Mouse (Mus musculus) heart, postnatal 0 days (tissue): ENCODE measurements around the gene Kcnc2. TPM values are rescaled to one million over a fixed set of nuclear protein-coding genes. Genes with fewer than 3 reads are reported as not detected.

Experiments
- ATAC-seq: fragments of 200-750 bp; cut with Nextera tagmentation; 2 replicates; pipeline ENCODE4 v1.8.0; 2017; ENCODE audit warnings: low read depth, moderate number of reproducible peaks, moderate library complexity; ENCODE audit not compliant: insufficient read depth
- DNase-seq: peaks from one replicate; pipeline ENCODE4 v3.0.0-alpha.2; 2016; ENCODE audit warnings: low spot score
- H3K27ac ChIP-seq: fragments of 300-500 bp; sonication (generic); 2 replicates; pipeline ENCODE4 v1.5.1; 2014; ENCODE audit warnings: low read depth, mild to moderate bottlenecking
- H3K27me3 ChIP-seq: fragments of 300-500 bp; sonication (generic); 2 replicates; pipeline ENCODE4 v1.6.1; 2014; ENCODE audit warnings: low read length, mixed read lengths; ENCODE audit not compliant: control insufficient read depth, insufficient read depth
- H3K36me3 ChIP-seq: fragments of 300-500 bp; sonication (generic); replicated peaks from 2 replicates; pipeline ENCODE4 v1.6.1; 2014; ENCODE audit warnings: low read length, mixed read lengths; ENCODE audit not compliant: control insufficient read depth, insufficient read depth
- H3K4me1 ChIP-seq: fragments of 300-500 bp; sonication (generic); 2 replicates; pipeline ENCODE4 v1.6.1; 2014; ENCODE audit warnings: antibody characterized with exemption; ENCODE audit not compliant: control insufficient read depth, insufficient read depth
- H3K4me2 ChIP-seq: fragments of 300-500 bp; sonication (generic); 2 replicates; pipeline ENCODE4 v1.6.1; 2014; ENCODE audit warnings: low read depth, mild to moderate bottlenecking, low read length, moderate library complexity
- H3K4me3 ChIP-seq: fragments of 300-500 bp; sonication (generic); 2 replicates; pipeline ENCODE4 v1.5.1; 2014; ENCODE audit warnings: low read depth, low read length
- H3K9ac ChIP-seq: fragments of 300-500 bp; sonication (generic); replicated peaks from 2 replicates; pipeline ENCODE4 v1.6.1; 2014; ENCODE audit warnings: low read depth, low read length, mixed read lengths
- H3K9me3 ChIP-seq: fragments of 300-500 bp; sonication (generic); replicated peaks from 2 replicates; pipeline ENCODE4 v1.6.1; 2016; ENCODE audit warnings: low read length; ENCODE audit not compliant: control insufficient read depth
- CTCF ChIP-seq: IDR thresholded peaks from 2 replicates; pipeline ENCODE4 v1.5.1; 2016; ENCODE audit warnings: antibody characterized with exemption, control low read depth, low read depth
- EP300 ChIP-seq: IDR thresholded peaks from 2 replicates; pipeline ENCODE4 v1.6.1; 2016; ENCODE audit warnings: antibody characterized with exemption, low read depth
- WGBS: fragments of 180-500 bp; shearing (Covaris S2); extraction: QIAGEN DNeasy Blood & Tissue Kit; methylation state at CpG from one replicate; pipeline ENCODE4 v1.1.7; 2014; 5-methylcytosine and 5-hydroxymethylcytosine counted together
- polyA plus RNA-seq: library from polyadenylated mRNA; unstranded; fragments of >200 nt; fragmentation: Nextera tagmentation; extraction: Ambion mirVana; gene quantifications from 2 replicates; pipeline ENCODE4 v1.2.1, GENCODE M21; 2015
- total RNA-seq: library from RNA; depleted of rRNA; stranded (reverse); fragments of >200 nt; gene quantifications from 2 replicates; pipeline ENCODE4 v1.2.3, GENCODE M21; 2014; ENCODE audit warnings: low replicate concordance; rRNA removed

Gene Kcnc2
- total and polyA plus RNA-seq, 2 experiments from 2014 or later: 1.2 to 3.0 TPM

GRCm38 (mm10) chr10:112485819-112486218, 214.9 kb downstream of the Kcnc2 start:
- TF ChIP-seq CTCF (no peak), EP300 (no peak)
- Histone ChIP-seq H3K9ac (no peak overlapping the region), H3K36me3 (no peaks in the 10 kb centered on the region), H3K27me3 (no peaks in the 10 kb centered on the region), H3K4me3 (no peak overlapping the region), H3K4me1 (no peaks in the 10 kb centered on the region), H3K9me3 (no peaks in the 10 kb centered on the region), H3K4me2 (no peak overlapping the region), H3K27ac (no peak overlapping the region)
- DNase-seq (no peak), ATAC-seq (no peak)

GRCm38 (mm10) chr10:112488751-112489150, 217.8 kb downstream of the Kcnc2 start:
- 61% methylated on average over 4 of the region's 4 CpGs for WGBS
- TF ChIP-seq EP300 (no peak), CTCF (no peak)
- H3K27me3 ChIP-seq: no peaks in the 10 kb centered on the region

More at GRCm38 (mm10) chr10:112488751-112489150, 217.8 kb downstream of the Kcnc2 start:
- Histone ChIP-seq H3K9me3 (no peaks in the 10 kb centered on the region), H3K4me1 (no peaks in the 10 kb centered on the region), H3K9ac (no peak overlapping the region), H3K36me3 (no peaks in the 10 kb centered on the region), H3K4me3 (no peak overlapping the region), H3K4me2 (no peak overlapping the region), H3K27ac (no peak overlapping the region)
- DNase-seq (no peak), ATAC-seq (no peak)

Other genes with a start within 250 kb of the Kcnc2 start
- not detected in 2 replicates for gene Glipr1l1, start 210.9 kb upstream of the Kcnc2 start, total RNA-seq
- gene Glipr1l1, start 210.9 kb upstream of the Kcnc2 start, polyA plus RNA-seq: not detected in 2 replicates
- gene Glipr1l2, start 187.8 kb upstream of the Kcnc2 start, total RNA-seq: not detected in 2 replicates
- gene Glipr1l2, start 187.8 kb upstream of the Kcnc2 start, polyA plus RNA-seq: not detected in 2 replicates
- gene Glipr1l3, start 110.8 kb upstream of the Kcnc2 start, total RNA-seq: not detected in 2 replicates
- not detected in 2 replicates for gene Glipr1l3, start 110.8 kb upstream of the Kcnc2 start, polyA plus RNA-seq
- gene Caps2, start 107.5 kb upstream of the Kcnc2 start, total RNA-seq: not detected in 2 replicates
- gene Caps2, start 107.5 kb upstream of the Kcnc2 start, polyA plus RNA-seq: 0.04 and 0.07 TPM in 2 replicates